Mouse (Mus musculus): Measurements from ENCODE around the gene Fgfr2. TPM values are rescaled to one million over a fixed set of nuclear protein-coding genes. Genes with fewer than 3 reads are reported as not detected.

Gene Fgfr2
- polyA plus RNA-seq, 1 experiment from 2014 or later: 17.2 TPM

DNA sequence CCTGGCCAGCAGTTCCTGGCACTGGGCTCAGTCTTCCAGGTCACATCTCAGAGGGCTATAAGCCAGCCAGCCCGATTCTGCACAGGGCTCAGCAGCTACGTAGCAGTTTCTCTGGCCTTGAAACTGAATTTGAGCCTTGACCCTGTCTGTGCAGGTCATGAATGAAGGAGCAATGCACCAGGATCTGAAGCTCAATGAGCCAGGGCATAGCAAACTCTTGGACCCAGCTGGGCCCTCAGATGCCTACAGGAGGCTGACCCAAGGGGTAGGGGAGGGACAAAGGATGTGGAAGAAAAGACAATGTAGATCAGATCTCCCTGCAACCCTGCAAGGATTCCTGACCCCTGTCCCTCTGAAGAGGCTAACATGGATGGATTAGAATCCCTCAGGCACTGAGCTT is 1801.0 kb downstream of the Fgfr2 start, which contains the start of gene Cuzd1:
Gene Cuzd1, minus strand, starts transcription at position 101 of the 400 bp plus-strand sequence.
- Histone ChIP-seq H3K9me3 (replicated peaks) (no peaks in the 10 kb centered on the region), H3K27me3 (no peaks in the 10 kb centered on the region), H3K9ac (no peak within 1 kb of the TSS), H3K36me3 (no peaks in the 10 kb centered on the region), H3K27ac (no peak within 1 kb of the TSS), H3K4me1 (replicated peaks) (peaks cover 3% of the 10 kb centered on the region; the same call in 1 of the 2 replicates), H3K4me3 (no peak within 1 kb of the TSS), H3K4me2 (no peak within 1 kb of the TSS)
- no peak for ATAC-seq (replicated peaks; ENCODE audit: insufficient number of reproducible peaks, insufficient read depth, low FRiP score, low read depth)
- 79% methylated on average over 2 of the region's 2 CpGs for WGBS

DNA sequence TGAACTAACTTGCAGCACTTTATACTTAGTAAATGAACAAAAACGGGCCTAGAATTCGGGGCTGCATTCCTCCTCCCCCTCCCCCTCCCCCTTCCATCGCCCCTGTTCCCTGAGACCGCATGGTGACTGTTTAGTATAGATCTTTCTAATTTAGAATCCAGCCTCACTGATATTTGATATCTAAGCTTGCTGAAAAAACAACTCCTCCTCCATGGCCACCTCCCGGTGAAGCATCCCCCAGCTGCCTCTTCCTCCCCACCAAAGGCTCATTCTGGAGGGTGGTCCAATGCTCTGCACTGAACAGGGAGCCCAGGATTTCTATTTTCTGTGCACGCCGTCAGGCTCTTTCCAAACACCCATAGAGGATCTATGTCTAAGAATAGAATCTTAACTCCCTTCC is 1804.8 kb downstream of the Fgfr2 start:
- no peak for ATAC-seq (replicated peaks; ENCODE audit: insufficient number of reproducible peaks, insufficient read depth, low FRiP score, low read depth)
- Histone ChIP-seq H3K27ac (no peak overlapping the region), H3K4me3 (no peak overlapping the region), H3K36me3 (no peaks in the 10 kb centered on the region), H3K4me2 (peak overlapping the region; percentile 27), H3K4me1 (replicated peaks) (peaks cover 3% of the 10 kb centered on the region; the same call in 1 of the 2 replicates), H3K9me3 (replicated peaks) (no peaks in the 10 kb centered on the region), H3K9ac (no peak overlapping the region), H3K27me3 (no peaks in the 10 kb centered on the region)
- 51% methylated on average over 5 of the region's 7 CpGs for WGBS

DNA sequence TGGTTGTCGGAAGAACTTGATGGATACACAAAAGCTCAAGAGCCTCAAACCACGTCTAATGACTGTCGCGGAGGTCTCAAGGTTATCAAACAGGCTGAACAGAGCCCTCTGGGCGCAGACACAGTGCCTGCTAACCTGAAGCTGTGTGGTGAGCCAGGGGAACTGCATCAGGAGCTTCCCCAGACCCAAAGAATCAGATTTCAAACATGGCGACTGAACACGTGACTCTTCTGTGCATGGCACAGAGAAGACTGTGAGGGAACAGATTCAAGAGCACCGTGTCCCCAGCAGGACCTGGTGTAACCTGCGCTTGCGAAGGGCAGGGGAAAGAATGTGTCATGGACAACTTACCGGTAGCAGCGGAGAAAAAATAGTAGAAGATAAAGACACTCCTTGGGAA is 1805.6 kb downstream of the Fgfr2 start:
- Histone ChIP-seq H3K9me3 (replicated peaks) (no peaks in the 10 kb centered on the region), H3K27me3 (no peaks in the 10 kb centered on the region), H3K27ac (no peak overlapping the region), H3K4me1 (replicated peaks) (peaks cover 3% of the 10 kb centered on the region; the same call in 1 of the 2 replicates), H3K9ac (no peak overlapping the region), H3K4me3 (no peak overlapping the region), H3K4me2 (no peak overlapping the region), H3K36me3 (no peaks in the 10 kb centered on the region)
- no peak for ATAC-seq (replicated peaks; ENCODE audit: insufficient number of reproducible peaks, insufficient read depth, low FRiP score, low read depth)
- 52% methylated on average over 12 of the region's 12 CpGs for WGBS

DNA sequence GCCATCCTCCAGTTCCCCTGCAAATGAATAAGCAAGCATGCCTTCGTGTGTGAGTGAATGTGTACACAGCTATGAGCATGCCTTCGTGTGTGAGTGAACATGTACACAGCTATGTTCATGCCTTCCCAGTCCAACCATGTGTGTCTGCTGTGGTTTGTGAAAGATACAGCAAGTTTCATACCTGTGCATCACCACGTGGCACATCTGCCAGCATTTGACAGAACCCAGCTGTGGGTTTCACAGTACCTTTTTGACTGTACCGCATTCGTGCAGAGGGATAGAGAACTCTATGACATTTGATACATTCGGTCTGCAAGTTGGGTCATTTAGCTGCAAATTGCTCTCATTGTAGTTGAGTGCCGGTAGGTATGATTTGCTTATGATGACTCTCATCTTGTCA is 1808.7 kb downstream of the Fgfr2 start:
- no peak for ATAC-seq (replicated peaks; ENCODE audit: insufficient number of reproducible peaks, insufficient read depth, low FRiP score, low read depth)
- Histone ChIP-seq H3K27me3 (no peaks in the 10 kb centered on the region), H3K27ac (no peak overlapping the region), H3K4me1 (replicated peaks) (peaks cover 3% of the 10 kb centered on the region; the same call in 1 of the 2 replicates), H3K4me3 (no peak overlapping the region), H3K9me3 (replicated peaks) (no peaks in the 10 kb centered on the region), H3K36me3 (no peaks in the 10 kb centered on the region), H3K4me2 (no peak overlapping the region), H3K9ac (no peak overlapping the region)
- 74% methylated on average over 7 of the region's 7 CpGs for WGBS

DNA sequence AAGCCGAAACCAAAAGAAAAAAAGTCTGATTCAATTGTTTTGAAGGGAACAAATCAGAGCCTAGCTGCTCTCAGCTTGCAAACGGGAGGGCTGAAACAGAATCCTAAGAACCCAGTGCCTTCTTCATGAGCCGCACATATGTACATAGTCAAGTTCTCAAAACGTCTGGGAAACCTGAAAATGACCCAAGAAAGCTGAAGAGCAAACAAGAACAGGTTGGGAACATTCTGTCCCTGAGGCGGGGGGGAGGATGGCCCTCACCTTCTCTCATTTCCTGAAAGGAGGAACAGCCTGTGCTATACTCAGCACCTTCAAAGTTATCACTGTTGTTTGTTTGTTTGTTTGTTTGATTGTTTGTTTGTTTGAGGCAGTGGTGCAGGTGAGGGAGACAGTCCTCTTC is 1816.4 kb downstream of the Fgfr2 start:
- Histone ChIP-seq H3K4me1 (replicated peaks) (no peaks in the 10 kb centered on the region), H3K9ac (no peak overlapping the region), H3K4me3 (no peak overlapping the region), H3K27me3 (no peaks in the 10 kb centered on the region), H3K4me2 (no peak overlapping the region), H3K36me3 (no peaks in the 10 kb centered on the region), H3K9me3 (replicated peaks) (no peaks in the 10 kb centered on the region), H3K27ac (no peak overlapping the region)
- ATAC-seq (replicated peaks; ENCODE audit: insufficient number of reproducible peaks, insufficient read depth, low FRiP score, low read depth): no peak
- 76% methylated on average over 5 of the region's 5 CpGs for WGBS

DNA sequence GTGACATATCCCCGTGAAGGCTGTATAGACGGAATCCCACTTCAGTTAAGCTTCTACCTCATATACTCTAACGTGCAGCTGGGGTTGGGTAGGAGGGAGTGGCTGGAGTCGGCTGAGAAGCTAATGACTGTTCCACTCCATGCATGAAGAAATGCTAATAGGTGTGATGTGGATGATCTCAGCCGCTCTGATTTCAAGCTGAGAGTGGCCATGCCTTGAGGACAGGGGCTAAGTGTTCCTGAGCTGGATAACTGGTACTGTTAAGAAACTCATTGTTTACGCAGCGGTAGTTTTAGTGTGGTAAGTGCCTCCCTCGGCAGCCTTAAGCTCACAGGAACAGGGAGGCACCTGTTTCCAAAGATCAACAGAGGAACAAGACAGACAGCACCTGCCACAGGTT is 1819.8 kb downstream of the Fgfr2 start:
- no peaks in the 10 kb centered on the region for H3K36me3 ChIP-seq
- H3K4me1 ChIP-seq (replicated peaks): no peaks in the 10 kb centered on the region
- no peak for ATAC-seq (replicated peaks; ENCODE audit: insufficient number of reproducible peaks, insufficient read depth, low FRiP score, low read depth)
- no peak overlapping the region for H3K4me3 ChIP-seq
- no peaks in the 10 kb centered on the region for H3K9me3 ChIP-seq (replicated peaks)
- no peaks in the 10 kb centered on the region for H3K27me3 ChIP-seq
- no peak overlapping the region for H3K27ac ChIP-seq
- 73% methylated on average over 8 of the region's 8 CpGs for WGBS
- H3K4me2 ChIP-seq: no peak overlapping the region
- H3K9ac ChIP-seq: no peak overlapping the region

DNA sequence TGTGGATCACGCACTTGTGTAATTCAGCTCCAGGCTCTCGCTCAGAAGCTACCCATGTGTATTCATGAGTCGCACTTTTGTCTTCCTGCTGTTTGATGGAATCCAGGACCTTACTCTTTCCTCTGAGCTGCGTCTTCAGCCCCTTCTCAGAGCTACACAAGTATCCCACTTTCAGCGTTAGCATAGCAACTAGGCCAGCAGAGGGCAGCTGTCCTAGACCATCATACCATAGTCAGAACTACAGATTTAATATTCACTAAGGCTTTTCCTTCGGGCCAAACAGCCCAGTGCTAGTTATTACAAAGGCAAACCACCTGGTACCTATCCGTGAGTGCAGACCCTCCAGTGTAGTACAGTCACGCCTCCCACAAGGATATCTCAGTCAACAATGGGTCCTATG is 1826.0 kb downstream of the Fgfr2 start:
- no peaks in the 10 kb centered on the region for H3K27me3 ChIP-seq
- H3K4me2 ChIP-seq: no peak overlapping the region
- no peak overlapping the region for H3K9ac ChIP-seq
- H3K9me3 ChIP-seq (replicated peaks): no peaks in the 10 kb centered on the region
- WGBS: 67% methylated on average over 8 of the region's 8 CpGs
- no peak for ATAC-seq (replicated peaks; ENCODE audit: insufficient number of reproducible peaks, insufficient read depth, low FRiP score, low read depth)
- no peaks in the 10 kb centered on the region for H3K36me3 ChIP-seq
- H3K27ac ChIP-seq: no peak overlapping the region
- no peaks in the 10 kb centered on the region for H3K4me1 ChIP-seq (replicated peaks)
- no peak overlapping the region for H3K4me3 ChIP-seq

DNA sequence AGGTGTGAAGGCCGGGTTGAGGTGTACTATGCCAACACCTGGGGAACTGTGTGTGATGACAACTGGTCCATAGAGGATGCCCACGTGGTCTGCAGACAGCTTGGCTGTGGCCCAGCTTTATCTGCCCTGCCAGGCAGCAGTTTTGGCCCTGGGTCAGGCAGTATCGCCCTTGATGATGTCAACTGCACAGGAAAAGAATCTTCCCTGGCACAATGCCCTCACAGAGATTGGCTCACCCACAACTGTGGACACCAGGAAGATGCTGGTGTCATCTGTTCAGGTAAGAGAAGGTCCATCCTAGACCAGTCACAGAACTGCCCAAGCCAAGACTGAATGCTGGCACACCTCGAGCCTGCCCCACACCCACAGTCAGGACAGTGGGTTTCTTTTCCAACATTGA is 1857.3 kb downstream of the Fgfr2 start:
- no peak overlapping the region for H3K27ac ChIP-seq
- ATAC-seq (replicated peaks; ENCODE audit: insufficient number of reproducible peaks, insufficient read depth, low FRiP score, low read depth): no peak
- no peaks in the 10 kb centered on the region for H3K27me3 ChIP-seq
- H3K4me1 ChIP-seq (replicated peaks): no peaks in the 10 kb centered on the region
- no peak overlapping the region for H3K9ac ChIP-seq
- no peaks in the 10 kb centered on the region for H3K9me3 ChIP-seq (replicated peaks)
- 60% methylated on average over 4 of the region's 4 CpGs for WGBS
- no peaks in the 10 kb centered on the region for H3K36me3 ChIP-seq
- no peak overlapping the region for H3K4me2 ChIP-seq
- no peak overlapping the region for H3K4me3 ChIP-seq

DNA sequence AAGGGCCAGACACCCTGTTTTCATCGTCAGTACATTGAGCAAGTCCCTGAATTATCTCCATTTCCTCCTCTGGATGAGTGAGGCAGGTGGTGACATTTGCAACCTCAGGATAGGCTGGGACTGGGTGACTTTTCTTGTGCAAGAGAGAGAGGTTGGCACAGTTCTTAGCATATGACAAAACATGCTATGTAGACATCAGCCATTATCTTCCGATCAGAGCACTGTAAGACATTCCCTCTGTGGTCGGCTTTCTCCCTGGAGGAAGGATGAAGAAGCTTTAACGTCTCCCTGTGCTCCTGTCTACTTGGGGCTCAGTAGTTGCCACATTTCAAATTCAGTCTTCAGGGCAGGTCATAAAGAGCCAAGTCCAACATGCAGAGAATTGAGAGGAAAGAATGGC is 1858.9 kb downstream of the Fgfr2 start:
- Histone ChIP-seq H3K4me1 (replicated peaks) (no peaks in the 10 kb centered on the region), H3K9me3 (replicated peaks) (no peaks in the 10 kb centered on the region), H3K36me3 (no peaks in the 10 kb centered on the region), H3K9ac (no peak overlapping the region), H3K4me2 (no peak overlapping the region), H3K4me3 (no peak overlapping the region), H3K27ac (no peak overlapping the region), H3K27me3 (no peaks in the 10 kb centered on the region)
- no peak for ATAC-seq (replicated peaks; ENCODE audit: insufficient number of reproducible peaks, insufficient read depth, low FRiP score, low read depth)
- WGBS: 77% methylated on average over 4 of the region's 4 CpGs

DNA sequence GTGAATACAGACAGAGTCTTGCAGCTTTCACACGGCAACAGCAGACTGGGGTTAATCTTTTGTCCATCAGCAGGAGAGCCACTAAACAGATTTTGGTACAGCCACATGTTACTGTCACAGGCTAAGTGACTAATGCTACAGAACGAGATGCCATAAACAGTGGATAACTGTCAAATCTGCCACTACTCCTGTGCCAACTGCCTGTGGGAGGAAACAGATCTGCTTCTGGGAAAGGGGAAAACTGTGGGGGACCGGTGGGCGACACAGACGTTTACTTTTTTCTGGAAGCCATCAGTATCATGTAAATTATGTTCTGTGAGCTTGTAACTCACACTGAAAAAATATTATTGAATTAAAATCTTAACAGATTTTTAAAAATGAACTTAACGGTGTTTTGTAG is 1862.2 kb downstream of the Fgfr2 start:
- ATAC-seq (replicated peaks; ENCODE audit: insufficient number of reproducible peaks, insufficient read depth, low FRiP score, low read depth): no peak
- WGBS: 67% methylated on average over 6 of the region's 6 CpGs
- no peak overlapping the region for H3K4me3 ChIP-seq
- H3K27ac ChIP-seq: no peak overlapping the region
- H3K4me1 ChIP-seq (replicated peaks): peaks cover 3% of the 10 kb centered on the region; the same call in 1 of the 2 replicates
- no peak overlapping the region for H3K4me2 ChIP-seq
- no peaks in the 10 kb centered on the region for H3K27me3 ChIP-seq
- no peak overlapping the region for H3K9ac ChIP-seq
- no peaks in the 10 kb centered on the region for H3K36me3 ChIP-seq
- H3K9me3 ChIP-seq (replicated peaks): no peaks in the 10 kb centered on the region

DNA sequence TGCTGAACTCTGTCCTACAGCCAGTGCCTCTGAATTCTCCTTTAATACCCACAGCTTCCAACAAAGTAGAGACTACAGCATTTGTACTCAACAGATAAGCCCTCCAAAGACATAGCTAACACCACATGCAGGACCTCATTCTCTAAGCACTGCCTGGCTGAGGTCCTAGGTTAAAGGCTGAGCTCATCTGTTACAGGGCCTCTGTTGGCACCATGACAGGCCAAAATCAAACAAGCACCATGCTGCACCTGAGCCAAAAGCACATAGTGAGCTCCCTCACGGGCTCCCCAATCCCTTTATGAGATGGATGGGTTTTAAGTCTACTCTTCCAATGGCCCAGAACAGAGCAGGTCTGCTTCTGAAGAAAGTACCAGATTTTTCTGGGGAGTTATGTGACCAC is 1865.8 kb downstream of the Fgfr2 start:
- 57% methylated on average over 1 of the region's 1 CpGs for WGBS
- ATAC-seq (replicated peaks; ENCODE audit: insufficient number of reproducible peaks, insufficient read depth, low FRiP score, low read depth): no peak
- no peak overlapping the region for H3K4me3 ChIP-seq
- no peaks in the 10 kb centered on the region for H3K36me3 ChIP-seq
- no peak overlapping the region for H3K9ac ChIP-seq
- H3K4me1 ChIP-seq (replicated peaks): peaks cover 3% of the 10 kb centered on the region; the same call in 1 of the 2 replicates
- no peaks in the 10 kb centered on the region for H3K9me3 ChIP-seq (replicated peaks)
- no peak overlapping the region for H3K4me2 ChIP-seq
- no peaks in the 10 kb centered on the region for H3K27me3 ChIP-seq
- H3K27ac ChIP-seq: no peak overlapping the region

DNA sequence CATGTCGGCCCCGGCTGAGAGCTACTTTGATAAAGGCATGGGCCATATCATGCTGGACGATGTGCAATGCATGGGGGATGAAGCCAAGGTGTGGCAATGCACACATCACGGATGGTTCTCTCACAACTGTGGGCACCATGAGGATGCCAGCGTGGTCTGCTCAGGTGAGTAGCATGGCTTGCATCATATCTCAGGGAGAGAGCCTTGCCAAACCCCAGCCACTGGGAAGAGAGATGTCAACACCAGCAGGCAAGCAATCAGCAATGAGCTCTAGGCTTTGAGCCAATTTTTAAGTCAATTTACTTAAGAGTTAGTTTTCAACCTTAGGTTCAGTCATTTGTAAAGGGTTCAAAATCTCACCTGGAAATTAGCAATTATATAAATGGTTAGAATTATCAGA is 1866.3 kb downstream of the Fgfr2 start:
- Histone ChIP-seq H3K27ac (no peak overlapping the region), H3K9ac (no peak overlapping the region), H3K4me1 (replicated peaks) (peaks cover 3% of the 10 kb centered on the region; the same call in 1 of the 2 replicates), H3K27me3 (no peaks in the 10 kb centered on the region), H3K4me3 (no peak overlapping the region), H3K4me2 (no peak overlapping the region), H3K36me3 (no peaks in the 10 kb centered on the region), H3K9me3 (replicated peaks) (no peaks in the 10 kb centered on the region)
- 78% methylated on average over 5 of the region's 5 CpGs for WGBS
- no peak for ATAC-seq (replicated peaks; ENCODE audit: insufficient number of reproducible peaks, insufficient read depth, low FRiP score, low read depth)
